Mouse (Mus musculus) brain, embryonic 14.5 days (tissue): Measurements from ENCODE around the gene Gm20517.

Source experiments
- CTCF ChIP-seq: fragments of 200-500 bp; IDR thresholded peaks from 2 replicates; pipeline ENCODE4 v1.5.1; 2012; ENCODE audit warnings: inconsistent platforms, mild to moderate bottlenecking, moderate library complexity, borderline replicate concordance; ENCODE audit not compliant: insufficient read depth, insufficient read length; ENCODE audit errors: extremely low read depth
- POLR2A ChIP-seq: fragments of 200-500 bp; IDR thresholded peaks from 2 replicates; pipeline ENCODE4 v1.6.1; 2012; ENCODE audit warnings: mild to moderate bottlenecking, inconsistent platforms, borderline replicate concordance; ENCODE audit not compliant: poor library complexity, insufficient read depth, insufficient read length, severe bottlenecking; ENCODE audit errors: extremely low read depth

GRCm38 (mm10) chr17:47689894-47690293 lies 78.5 kb downstream of the Gm20517 start:
- TF ChIP-seq POLR2A: no peak
- no peak for TF ChIP-seq CTCF
